Mouse (Mus musculus): ENCODE measurements around the gene Fam43b. TPM values are rescaled to one million over a fixed set of nuclear protein-coding genes. Genes with fewer than 3 reads are reported as not detected.
A peak's percentile ranks its signal among the peaks of the same experiment; 100 is the strongest.

Gene Fam43b
- total RNA-seq, 1 experiment: 0.89 TPM

- no peak overlapping the region for H3K9ac ChIP-seq (ENCODE audit: insufficient read depth, low read depth, low read length, poor library complexity, severe bottlenecking)
- H3K4me1 ChIP-seq (ENCODE audit: control insufficient read depth in 2 of 2, insufficient read depth in 2 of 2, low read length in 2 of 2, poor library complexity in 1 of 2): no peaks in the 10 kb centered on the region
- H3K36me3 ChIP-seq (ENCODE audit: control insufficient read depth, insufficient read depth, low read length, poor library complexity, severe bottlenecking): no peaks in the 10 kb centered on the region
- no peaks in the 10 kb centered on the region for H3K9me3 ChIP-seq (ENCODE audit: control insufficient read depth, insufficient read depth, low read depth, low read length)
- no peak overlapping the region for H3K27ac ChIP-seq (ENCODE audit: insufficient read depth, low read depth, low read length, poor library complexity, severe bottlenecking)
- in situ Hi-C loops (cut with MboI; ENCODE audit: low sequenced_read_pairs in 2 of 2, unreplicated experiment in 2 of 2): no loop called here
- TF ChIP-seq MAFK (IDR thresholded peaks at IDR 0.05; ENCODE audit: insufficient read depth, low read depth, low read length) (no peak), CHD2 (IDR thresholded peaks at IDR 0.05; ENCODE audit: low read depth, low read length) (no peak), HCFC1 (IDR thresholded peaks at IDR 0.05; ENCODE audit: borderline replicate concordance, insufficient read depth, low read length) (no peak), ZC3H11A (IDR thresholded peaks at IDR 0.05; ENCODE audit: borderline replicate concordance, low read depth, low read length) (no peak), ZNF384 (IDR thresholded peaks at IDR 0.05; ENCODE audit: low read depth, low read length) (no peak)
- H3K4me3 ChIP-seq (ENCODE audit: insufficient read depth in 1 of 2, low read depth in 1 of 2, low read length in 2 of 2, poor library complexity in 1 of 2, severe bottlenecking in 1 of 2): no peak overlapping the region
- no peak for DNase-seq (ENCODE audit: low read depth, low spot score)
These were observed 2.6 kb downstream of the Fam43b start for GRCm38 (mm10) chr4:138393703-138394102.

GRCm38 (mm10) chr4:138383789-138384188 is 12.5 kb downstream of the Fam43b start:
- no peak overlapping the region for H3K4me3 ChIP-seq (ENCODE audit: insufficient read depth in 1 of 2, low read depth in 1 of 2, low read length in 2 of 2, poor library complexity in 1 of 2, severe bottlenecking in 1 of 2)
- peak; percentile 83 for DNase-seq (ENCODE audit: low read depth, low spot score)
- TF ChIP-seq ZNF384 (IDR thresholded peaks at IDR 0.05; ENCODE audit: low read depth, low read length): no peak
- no peak for TF ChIP-seq MAFK (IDR thresholded peaks at IDR 0.05; ENCODE audit: insufficient read depth, low read depth, low read length)
- no peak for TF ChIP-seq ZC3H11A (IDR thresholded peaks at IDR 0.05; ENCODE audit: borderline replicate concordance, low read depth, low read length)
- TF ChIP-seq HCFC1 (IDR thresholded peaks at IDR 0.05; ENCODE audit: borderline replicate concordance, insufficient read depth, low read length): no peak
- TF ChIP-seq CHD2 (IDR thresholded peaks at IDR 0.05; ENCODE audit: low read depth, low read length): no peak
- no peaks in the 10 kb centered on the region for H3K9me3 ChIP-seq (ENCODE audit: control insufficient read depth, insufficient read depth, low read depth, low read length)
- in situ Hi-C loops (cut with MboI; ENCODE audit: low sequenced_read_pairs in 2 of 2, unreplicated experiment in 2 of 2): no loop called here
- H3K36me3 ChIP-seq (ENCODE audit: control insufficient read depth, insufficient read depth, low read length, poor library complexity, severe bottlenecking): no peaks in the 10 kb centered on the region
- no peak overlapping the region for H3K27ac ChIP-seq (ENCODE audit: insufficient read depth, low read depth, low read length, poor library complexity, severe bottlenecking)
- peaks cover 0 to 14% of the 10 kb centered on the region in 2 experiments; a peak in 1 of 4 replicates for H3K4me1 ChIP-seq (ENCODE audit: control insufficient read depth in 2 of 2, insufficient read depth in 2 of 2, low read length in 2 of 2, poor library complexity in 1 of 2)
- no peak overlapping the region for H3K9ac ChIP-seq (ENCODE audit: insufficient read depth, low read depth, low read length, poor library complexity, severe bottlenecking)

GRCm38 (mm10) chr4:138382462-138382861 is 13.9 kb downstream of the Fam43b start:
- H3K4me3 ChIP-seq (ENCODE audit: insufficient read depth in 1 of 2, low read depth in 1 of 2, low read length in 2 of 2, poor library complexity in 1 of 2, severe bottlenecking in 1 of 2): no peak overlapping the region
- in situ Hi-C loops (cut with MboI; ENCODE audit: low sequenced_read_pairs in 2 of 2, unreplicated experiment in 2 of 2): no loop called here
- no peak for DNase-seq (ENCODE audit: low read depth, low spot score)
- no peak overlapping the region for H3K27ac ChIP-seq (ENCODE audit: insufficient read depth, low read depth, low read length, poor library complexity, severe bottlenecking)
- no peaks in the 10 kb centered on the region for H3K36me3 ChIP-seq (ENCODE audit: control insufficient read depth, insufficient read depth, low read length, poor library complexity, severe bottlenecking)
- H3K4me1 ChIP-seq (ENCODE audit: control insufficient read depth in 2 of 2, insufficient read depth in 2 of 2, low read length in 2 of 2, poor library complexity in 1 of 2): peaks cover 0 to 14% of the 10 kb centered on the region in 2 experiments; a peak in 1 of 4 replicates
- TF ChIP-seq HCFC1 (IDR thresholded peaks at IDR 0.05; ENCODE audit: borderline replicate concordance, insufficient read depth, low read length) (no peak), MAFK (IDR thresholded peaks at IDR 0.05; ENCODE audit: insufficient read depth, low read depth, low read length) (no peak), ZC3H11A (IDR thresholded peaks at IDR 0.05; ENCODE audit: borderline replicate concordance, low read depth, low read length) (no peak), ZNF384 (IDR thresholded peaks at IDR 0.05; ENCODE audit: low read depth, low read length) (no peak), CHD2 (IDR thresholded peaks at IDR 0.05; ENCODE audit: low read depth, low read length) (no peak)
- no peak overlapping the region for H3K9ac ChIP-seq (ENCODE audit: insufficient read depth, low read depth, low read length, poor library complexity, severe bottlenecking)
- H3K9me3 ChIP-seq (ENCODE audit: control insufficient read depth, insufficient read depth, low read depth, low read length): no peaks in the 10 kb centered on the region

GRCm38 (mm10) chr4:138380132-138380689 is 16.1 kb downstream of the Fam43b start:
- H3K4me3 ChIP-seq (ENCODE audit: insufficient read depth in 1 of 2, low read depth in 1 of 2, low read length in 2 of 2, poor library complexity in 1 of 2, severe bottlenecking in 1 of 2): no peak overlapping the region
- no peaks in the 10 kb centered on the region for H3K9me3 ChIP-seq (ENCODE audit: control insufficient read depth, insufficient read depth, low read depth, low read length)
- no peak overlapping the region for H3K9ac ChIP-seq (ENCODE audit: insufficient read depth, low read depth, low read length, poor library complexity, severe bottlenecking)
- H3K4me1 ChIP-seq (ENCODE audit: control insufficient read depth in 2 of 2, insufficient read depth in 2 of 2, low read length in 2 of 2, poor library complexity in 1 of 2): peaks cover 0 to 12% of the 10 kb centered on the region in 2 experiments; a peak in 1 of 4 replicates
- H3K36me3 ChIP-seq (ENCODE audit: control insufficient read depth, insufficient read depth, low read length, poor library complexity, severe bottlenecking): no peaks in the 10 kb centered on the region
- TF ChIP-seq MAFK (IDR thresholded peaks at IDR 0.05; ENCODE audit: insufficient read depth, low read depth, low read length) (no peak), ZNF384 (IDR thresholded peaks at IDR 0.05; ENCODE audit: low read depth, low read length) (no peak), CHD2 (IDR thresholded peaks at IDR 0.05; ENCODE audit: low read depth, low read length) (no peak), ZC3H11A (IDR thresholded peaks at IDR 0.05; ENCODE audit: borderline replicate concordance, low read depth, low read length) (no peak), HCFC1 (IDR thresholded peaks at IDR 0.05; ENCODE audit: borderline replicate concordance, insufficient read depth, low read length) (no peak)
- in situ Hi-C loops (cut with MboI; ENCODE audit: low sequenced_read_pairs in 2 of 2, unreplicated experiment in 2 of 2): no loop called here
- H3K27ac ChIP-seq (ENCODE audit: insufficient read depth, low read depth, low read length, poor library complexity, severe bottlenecking): no peak overlapping the region
- DNase-seq (ENCODE audit: low read depth, low spot score): no peak
